8 mouse cellular contexts compared by ENCODE assay signal in genomic region chr14:121697709-121698619, GRCm38 (mm10).
DNase-seq lines count a peak whose midpoint lies in the region; ATAC-seq lines count a peak whose summit lies in the region.

No protein-coding gene starts in this region.

- peak overlapping the region; percentile 16 for H3K4me3 ChIP-seq in forebrain, embryonic 14.5 days (ENCODE audit: low read depth, low read length)
- H3K4me3 ChIP-seq in liver, embryonic 15.5 days (replicated peaks), result no peak overlapping the region; the same call in 1 of the 2 replicates
- peak overlapping the region; percentile 21 for H3K4me3 ChIP-seq in neural tube, embryonic 12.5 days

- peak overlapping the region; percentile 48 for H3K4me2 ChIP-seq in forebrain, embryonic 14.5 days (ENCODE audit: low read length)
- peak overlapping the region; percentile 20 for H3K4me2 ChIP-seq in liver, embryonic 15.5 days
- H3K4me2 ChIP-seq in neural tube, embryonic 12.5 days (replicated peaks), result peak overlapping the region; percentile 61

- H3K27me3 ChIP-seq in forebrain, embryonic 14.5 days (replicated peaks; ENCODE audit: control insufficient read depth, insufficient read depth, low read length), result no peaks in the 10 kb centered on the region
- peaks cover 28% of the 10 kb centered on the region for H3K27me3 ChIP-seq in liver, embryonic 15.5 days
- H3K27me3 ChIP-seq in neural tube, embryonic 12.5 days (replicated peaks), result no peaks in the 10 kb centered on the region; the same call in 1 of the 2 replicates

- H3K9ac ChIP-seq in forebrain, embryonic 14.5 days (ENCODE audit: low read length), result peak overlapping the region; percentile 45
- no peak overlapping the region for H3K9ac ChIP-seq in liver, embryonic 15.5 days
- H3K9ac ChIP-seq in neural tube, embryonic 12.5 days, result peak overlapping the region; percentile 33

- H3K36me3 ChIP-seq in forebrain, embryonic 14.5 days (ENCODE audit: control insufficient read depth, insufficient read depth, low read length), result no peaks in the 10 kb centered on the region
- H3K36me3 ChIP-seq in liver, embryonic 15.5 days (replicated peaks), result no peaks in the 10 kb centered on the region
- H3K36me3 ChIP-seq in neural tube, embryonic 12.5 days, result no peaks in the 10 kb centered on the region

- peaks cover 18% of the 10 kb centered on the region for H3K4me1 ChIP-seq in forebrain, embryonic 14.5 days (ENCODE audit: control insufficient read depth, insufficient read depth, low read length)
- no peaks in the 10 kb centered on the region for H3K4me1 ChIP-seq in liver, embryonic 15.5 days (replicated peaks)
- H3K4me1 ChIP-seq in neural tube, embryonic 12.5 days, result peaks cover 17% of the 10 kb centered on the region

- DNase-seq in kidney, adult 18-20 months, result peak; percentile 59
- DNase-seq in kidney, adult 11 months, result no peak
- peak; percentile 39 for DNase-seq in forebrain, embryonic 14.5 days (ENCODE audit: low spot score)
- DNase-seq in heart, postnatal 10 days, result peak; percentile 77 to 78
- peak; percentile 73 to 81 for DNase-seq in kidney, postnatal 4 days

- intact Hi-C loops in heart, postnatal 10 days (cut with DNase I), result loop anchor here (2.0 to 5.0 kb wide), 4 partner anchors 19 to 54 kb away; no protein-coding TSS in a partner anchor

- peak; percentile 66; the same call in 1 of the 2 replicates for ATAC-seq in forebrain, embryonic 14.5 days
- no peak; the same call in 1 of the 2 replicates for ATAC-seq in liver, embryonic 15.5 days (ENCODE audit: insufficient read depth)
- ATAC-seq in neural tube, embryonic 12.5 days (ENCODE audit: low FRiP score, low read depth), result peak; percentile 76
- ATAC-seq in inflammation-experienced regulatory T-cells, adult 6 months, result no peak

- WGBS in forebrain, embryonic 14.5 days, result 9% methylated on average over 23 of the region's 23 CpGs
- 9% methylated on average over 23 of the region's 23 CpGs for WGBS in liver, embryonic 15.5 days (ENCODE audit: insufficient replicate concordance)
- WGBS in neural tube, embryonic 12.5 days, result 8% methylated on average over 23 of the region's 23 CpGs

- H3K9me3 ChIP-seq in forebrain, embryonic 14.5 days (replicated peaks; ENCODE audit: control insufficient read depth, low read length), result no peaks in the 10 kb centered on the region
- H3K9me3 ChIP-seq in liver, embryonic 15.5 days (replicated peaks), result no peaks in the 10 kb centered on the region
- no peaks in the 10 kb centered on the region for H3K9me3 ChIP-seq in neural tube, embryonic 12.5 days

- peak overlapping the region; percentile 46; the same call in 1 of the 2 replicates for H3K27ac ChIP-seq in forebrain, embryonic 14.5 days (ENCODE audit: low read depth, low read length)
- no peak overlapping the region for H3K27ac ChIP-seq in liver, embryonic 15.5 days (replicated peaks)
- 0 out of 2 replicates have a peak overlapping the region, but pooled peaks have one; percentile 0 for H3K27ac ChIP-seq in neural tube, embryonic 12.5 days

Comparison
In these comparisons a context has a peak if more than half of its experiments do, and no peak if none do; other contexts are left out.
1. ATAC-seq: peak in forebrain, embryonic 14.5 days (single experiment) and neural tube, embryonic 12.5 days (single experiment); none in liver, embryonic 15.5 days (single experiment) and inflammation-experienced regulatory T-cells, adult 6 months (single experiment).
2. Peak in every context shown above with its lines, with median percentiles within 50 percentile points of each other: H3K4me2 ChIP-seq.